Mouse (Mus musculus) midbrain, embryonic 13.5 days (tissue): ENCODE results near the gene Dlg4. TPM values are rescaled to one million over a fixed set of nuclear protein-coding genes. Genes with fewer than 3 reads are reported as not detected.

ENCODE experiments used
- ATAC-seq: fragments of 200-750 bp; cut with Nextera tagmentation; 2 replicates; pipeline ENCODE4 v1.8.0; 2017; ENCODE audit warnings: mild to moderate bottlenecking, moderate TSS enrichment, moderate library complexity
- H3K27ac ChIP-seq: fragments of 300-500 bp; sonication (generic); 2 replicates; pipeline ENCODE4 v1.5.1; 2015; ENCODE audit warnings: inconsistent platforms, mild to moderate bottlenecking, moderate library complexity
- H3K27me3 ChIP-seq: fragments of 300-500 bp; sonication (generic); 2 replicates; pipeline ENCODE4 v1.6.1; 2015; ENCODE audit warnings: mild to moderate bottlenecking, inconsistent platforms
- H3K36me3 ChIP-seq: fragments of 300-500 bp; sonication (generic); 2 replicates; pipeline ENCODE4 v1.6.1; 2015; ENCODE audit warnings: mild to moderate bottlenecking, inconsistent platforms
- H3K4me1 ChIP-seq: fragments of 300-500 bp; sonication (generic); replicated peaks from 2 replicates; pipeline ENCODE4 v1.6.1; 2015; ENCODE audit warnings: inconsistent platforms
- H3K4me2 ChIP-seq: fragments of 300-500 bp; sonication (generic); replicated peaks from 2 replicates; pipeline ENCODE4 v1.6.1; 2015; ENCODE audit warnings: moderate library complexity, mild to moderate bottlenecking, inconsistent platforms
- H3K4me3 ChIP-seq: fragments of 300-500 bp; sonication (generic); replicated peaks from 2 replicates; pipeline ENCODE4 v1.5.1; 2015; ENCODE audit warnings: mild to moderate bottlenecking, inconsistent platforms
- H3K9ac ChIP-seq: fragments of 300-500 bp; sonication (generic); replicated peaks from 2 replicates; pipeline ENCODE4 v1.6.1; 2015; ENCODE audit warnings: mild to moderate bottlenecking, inconsistent platforms
- H3K9me3 ChIP-seq: fragments of 300-500 bp; sonication (generic); 2 replicates; pipeline ENCODE4 v1.6.1; 2016; ENCODE audit warnings: mild to moderate bottlenecking, inconsistent platforms
- WGBS: fragments of 180-500 bp; shearing (Covaris S2); methylation state at CpG from one replicate; pipeline ENCODE4 v1.1.7; 2015; 5-methylcytosine and 5-hydroxymethylcytosine counted together
- polyA plus RNA-seq: library from polyadenylated mRNA; unstranded; fragments of >200 nt; fragmentation: Nextera tagmentation; extraction: Ambion mirVana; gene quantifications from 2 replicates; pipeline ENCODE4 v1.2.1, GENCODE M21; 2015

Dlg4 gene
- polyA plus RNA-seq, 1 experiment from 2014 or later = 37.2 TPM

GRCm38 (mm10) chr11:69998567-69999491 is 17.9 kb upstream of the Dlg4 start:
- WGBS = 91% methylated on average over 27 of the region's 27 CpGs
- Histone ChIP-seq H3K27me3 (no peaks in the 10 kb centered on the region), H3K4me3 (peak overlapping the region; percentile 13), H3K27ac (no peak overlapping the region), H3K9ac (no peak overlapping the region; the same call in 1 of the 2 replicates), H3K4me2 (peak overlapping the region; percentile 18; the same call in 1 of the 2 replicates), H3K4me1 (peaks cover 65% of the 10 kb centered on the region), H3K36me3 (peaks cover 32% of the 10 kb centered on the region), H3K9me3 (peaks cover 3% of the 10 kb centered on the region; the same call in 1 of the 2 replicates)
- no peak for ATAC-seq

DNA sequence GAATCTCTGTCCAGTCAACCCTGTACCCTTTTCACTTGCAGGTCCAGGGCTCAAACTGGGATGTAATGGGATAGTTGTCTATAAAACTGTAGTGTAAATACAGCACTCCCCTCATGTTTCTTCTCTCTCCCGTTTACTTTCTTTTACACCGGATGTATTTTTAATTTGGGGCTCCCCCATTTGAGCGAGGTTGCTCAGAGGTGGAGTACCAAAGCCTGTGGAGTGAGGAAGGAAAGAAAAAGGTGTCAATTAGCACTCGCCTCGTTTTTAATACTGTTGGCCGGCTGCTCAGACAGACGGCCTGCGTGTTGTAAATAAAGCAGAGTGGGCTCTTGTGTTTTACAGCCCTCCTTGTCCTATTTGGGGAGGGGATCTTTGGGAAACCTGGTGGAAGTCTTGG is 17.1 kb upstream of the Dlg4 start:
- Histone ChIP-seq H3K4me1 (peaks cover 65% of the 10 kb centered on the region), H3K9me3 (peaks cover 3% of the 10 kb centered on the region; the same call in 1 of the 2 replicates), H3K27ac (peak overlapping the region; percentile 96; the same call in 1 of the 2 replicates), H3K4me2 (peak overlapping the region; percentile 90; the same call in 1 of the 2 replicates), H3K4me3 (peak overlapping the region; percentile 75), H3K9ac (no peak overlapping the region), H3K36me3 (peaks cover 27% of the 10 kb centered on the region), H3K27me3 (no peaks in the 10 kb centered on the region)
- 86% methylated on average over 8 of the region's 8 CpGs for WGBS
- no peak for ATAC-seq

GRCm38 (mm10) chr11:70000396-70000898 is 16.3 kb upstream of the Dlg4 start, which contains the start of gene Dvl2:
Gene Dvl2 (plus strand): TSS chr11:70000595.
- Histone ChIP-seq H3K4me2 (peak within 1 kb of the TSS; percentile 90), H3K4me3 (peak within 1 kb of the TSS; percentile 75), H3K9ac (peak within 1 kb of the TSS; percentile 87), H3K27me3 (no peaks in the 10 kb centered on the region), H3K4me1 (peaks cover 65% of the 10 kb centered on the region), H3K9me3 (peaks cover 3% of the 10 kb centered on the region; the same call in 1 of the 2 replicates), H3K27ac (peak within 1 kb of the TSS; percentile 96), H3K36me3 (peaks cover 34% of the 10 kb centered on the region)
- WGBS = under 1% methylated on average over 44 of the region's 48 CpGs
- ATAC-seq = peak; percentile 69

DNA sequence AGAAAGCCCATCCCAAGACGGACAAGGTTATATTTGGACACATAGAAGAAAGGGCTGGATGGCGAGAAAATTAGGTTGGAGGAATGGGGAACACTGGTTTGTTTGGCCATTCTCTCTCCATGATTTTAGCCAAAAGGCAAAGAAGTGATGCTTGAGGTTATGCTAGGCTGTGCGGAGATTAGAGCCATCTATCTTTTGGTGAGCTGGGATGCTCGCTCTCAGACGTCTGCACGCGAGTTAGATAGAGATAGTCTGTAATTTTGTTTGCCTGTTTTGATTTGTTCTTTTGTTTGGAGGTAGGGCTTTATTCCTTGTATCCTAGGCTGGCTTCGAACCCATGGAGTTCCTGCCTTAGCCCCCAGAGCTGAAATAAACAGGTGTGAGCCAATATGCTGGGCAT is 15.6 kb upstream of the Dlg4 start:
- Histone ChIP-seq H3K4me1 (peaks cover 65% of the 10 kb centered on the region), H3K27me3 (no peaks in the 10 kb centered on the region), H3K4me3 (peak overlapping the region; percentile 75), H3K9me3 (peaks cover 3% of the 10 kb centered on the region; the same call in 1 of the 2 replicates), H3K27ac (peak overlapping the region; percentile 96), H3K4me2 (peak overlapping the region; percentile 90), H3K36me3 (peaks cover 41% of the 10 kb centered on the region), H3K9ac (peak overlapping the region; percentile 87)
- WGBS = 13% methylated on average over 8 of the region's 8 CpGs
- ATAC-seq = no peak

DNA sequence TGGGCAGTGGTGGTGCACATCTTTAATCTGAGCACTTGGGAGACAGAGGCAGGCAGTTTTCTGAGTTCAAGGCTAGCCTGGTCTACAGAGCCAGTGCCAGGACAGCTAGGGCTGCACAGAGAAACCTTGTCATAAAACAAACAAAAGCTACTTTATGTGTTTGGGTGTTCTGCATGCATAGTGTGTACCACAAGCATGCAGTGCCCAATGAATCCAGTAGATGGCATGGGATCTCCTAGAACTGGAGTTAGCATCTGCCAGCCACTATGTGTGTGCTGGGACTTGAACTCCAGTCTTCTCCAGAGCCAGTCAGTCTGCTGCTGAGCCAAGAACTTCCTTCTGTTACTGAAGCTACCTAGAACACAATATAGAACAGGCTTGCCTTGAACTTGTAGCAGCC is 14.9 kb upstream of the Dlg4 start:
- no peak for ATAC-seq
- Histone ChIP-seq H3K27me3 (no peaks in the 10 kb centered on the region), H3K27ac (no peak overlapping the region), H3K4me3 (peak overlapping the region; percentile 75), H3K36me3 (peaks cover 48% of the 10 kb centered on the region), H3K4me2 (peak overlapping the region; percentile 90), H3K9ac (peak overlapping the region; percentile 87; the same call in 1 of the 2 replicates), H3K9me3 (peaks cover 3% of the 10 kb centered on the region; the same call in 1 of the 2 replicates), H3K4me1 (peaks cover 65% of the 10 kb centered on the region)

DNA sequence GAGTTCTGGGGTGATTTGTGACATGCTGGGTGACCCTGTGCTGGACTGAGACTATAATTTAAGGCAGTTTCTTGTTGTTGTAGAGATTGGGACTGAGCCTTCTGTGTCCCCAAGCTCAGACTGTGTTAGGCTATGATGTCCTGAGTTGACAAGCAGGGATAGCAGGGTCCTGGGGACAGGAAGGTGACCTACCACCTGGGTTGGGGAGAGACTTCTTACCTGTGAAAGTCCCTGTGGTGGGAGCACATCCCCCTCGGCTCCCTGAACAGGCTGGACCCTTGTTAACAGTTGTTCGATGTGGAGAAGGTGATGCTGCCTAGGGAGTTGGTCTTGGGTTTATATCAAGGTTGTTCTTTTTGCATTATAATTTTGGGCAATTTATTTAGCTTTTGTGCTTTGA is 14.3 kb upstream of the Dlg4 start:
- Histone ChIP-seq H3K27ac (no peak overlapping the region), H3K4me3 (peak overlapping the region; percentile 75), H3K27me3 (no peaks in the 10 kb centered on the region), H3K9me3 (peaks cover 3% of the 10 kb centered on the region; the same call in 1 of the 2 replicates), H3K4me1 (peaks cover 61% of the 10 kb centered on the region), H3K9ac (peak overlapping the region; percentile 46; the same call in 1 of the 2 replicates), H3K4me2 (peak overlapping the region; percentile 90), H3K36me3 (peaks cover 54% of the 10 kb centered on the region)
- ATAC-seq = no peak
- 94% methylated on average over 2 of the region's 2 CpGs for WGBS

- no peak overlapping the region for H3K27ac ChIP-seq
- no peak for ATAC-seq
- no peak overlapping the region for H3K4me2 ChIP-seq
- H3K36me3 ChIP-seq = peaks cover 62% of the 10 kb centered on the region
- no peak overlapping the region for H3K9ac ChIP-seq
- peaks cover 39% of the 10 kb centered on the region for H3K4me1 ChIP-seq
- peaks cover 3% of the 10 kb centered on the region; the same call in 1 of the 2 replicates for H3K9me3 ChIP-seq
- no peaks in the 10 kb centered on the region for H3K27me3 ChIP-seq
- 30% methylated on average over 5 of the region's 5 CpGs for WGBS
- H3K4me3 ChIP-seq = no peak overlapping the region
These were observed 11.2 kb upstream of the Dlg4 start for GRCm38 (mm10) chr11:70005521-70005920.

DNA sequence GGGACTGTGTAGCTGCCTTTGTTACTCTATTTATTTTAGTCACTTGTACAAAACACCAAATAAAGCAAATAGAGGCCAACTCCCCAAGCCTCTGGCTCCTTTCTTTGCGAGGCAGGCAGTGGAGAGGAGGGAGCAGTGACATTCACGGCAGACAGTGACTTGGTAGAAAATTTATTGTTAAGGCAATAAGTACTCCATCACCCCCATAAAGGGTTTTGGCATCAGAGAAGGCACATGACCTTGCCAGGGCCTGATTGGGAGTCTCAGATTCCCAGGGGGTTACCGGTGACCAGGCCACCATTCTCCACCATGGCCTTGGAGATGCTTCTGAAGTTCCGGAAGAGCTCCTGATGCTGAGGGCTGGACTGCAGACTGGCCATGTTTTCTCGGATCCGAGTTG is 6.7 kb upstream of the Dlg4 start:
- 89% methylated on average over 6 of the region's 6 CpGs for WGBS
- no peaks in the 10 kb centered on the region for H3K27me3 ChIP-seq
- no peak for ATAC-seq

GRCm38 (mm10) chr11:70010548-70010947 is 6.2 kb upstream of the Dlg4 start:
- H3K27me3 ChIP-seq = no peaks in the 10 kb centered on the region
- peaks cover 14% of the 10 kb centered on the region for H3K4me1 ChIP-seq
- no peak overlapping the region for H3K4me3 ChIP-seq
- H3K9ac ChIP-seq = no peak overlapping the region
- peaks cover 81% of the 10 kb centered on the region for H3K36me3 ChIP-seq
- H3K4me2 ChIP-seq = no peak overlapping the region
- no peak for ATAC-seq
- no peak overlapping the region for H3K27ac ChIP-seq
- H3K9me3 ChIP-seq = no peaks in the 10 kb centered on the region
- WGBS = 87% methylated on average over 12 of the region's 12 CpGs

More for the DNA sequence above, 6.7 kb upstream of the Dlg4 start:
- Histone ChIP-seq H3K9me3 (no peaks in the 10 kb centered on the region), H3K36me3 (peaks cover 86% of the 10 kb centered on the region), H3K4me2 (no peak overlapping the region), H3K4me1 (peaks cover 10% of the 10 kb centered on the region), H3K4me3 (no peak overlapping the region), H3K9ac (no peak overlapping the region), H3K27ac (no peak overlapping the region)

DNA sequence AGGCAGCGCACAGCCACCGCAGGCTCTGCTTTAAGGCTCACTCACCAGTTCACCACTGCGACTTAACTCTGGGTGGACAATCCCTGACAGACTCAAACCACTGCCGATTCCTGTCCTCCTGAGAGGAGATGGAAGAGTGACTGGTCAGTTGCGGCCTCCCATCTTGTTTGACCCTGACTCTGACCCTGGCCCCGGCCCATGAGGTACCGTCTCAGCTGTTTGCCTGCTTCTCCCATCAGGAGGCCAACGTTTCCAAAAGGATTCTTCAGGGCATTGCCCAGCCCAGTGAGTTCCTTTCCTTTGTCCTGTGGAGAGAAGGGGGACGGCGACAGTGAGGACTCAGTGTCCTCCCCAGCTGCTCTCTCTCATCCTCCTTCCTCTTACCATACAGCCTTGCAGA is 5.8 kb upstream of the Dlg4 start:
- H3K36me3 ChIP-seq = peaks cover 77% of the 10 kb centered on the region
- H3K9ac ChIP-seq = no peak overlapping the region
- H3K4me1 ChIP-seq = peaks cover 16% of the 10 kb centered on the region
- H3K4me2 ChIP-seq = no peak overlapping the region
- no peak overlapping the region for H3K27ac ChIP-seq
- ATAC-seq = no peak
- H3K27me3 ChIP-seq = no peaks in the 10 kb centered on the region
- no peak overlapping the region for H3K4me3 ChIP-seq
- H3K9me3 ChIP-seq = no peaks in the 10 kb centered on the region
- 69% methylated on average over 10 of the region's 10 CpGs for WGBS

DNA sequence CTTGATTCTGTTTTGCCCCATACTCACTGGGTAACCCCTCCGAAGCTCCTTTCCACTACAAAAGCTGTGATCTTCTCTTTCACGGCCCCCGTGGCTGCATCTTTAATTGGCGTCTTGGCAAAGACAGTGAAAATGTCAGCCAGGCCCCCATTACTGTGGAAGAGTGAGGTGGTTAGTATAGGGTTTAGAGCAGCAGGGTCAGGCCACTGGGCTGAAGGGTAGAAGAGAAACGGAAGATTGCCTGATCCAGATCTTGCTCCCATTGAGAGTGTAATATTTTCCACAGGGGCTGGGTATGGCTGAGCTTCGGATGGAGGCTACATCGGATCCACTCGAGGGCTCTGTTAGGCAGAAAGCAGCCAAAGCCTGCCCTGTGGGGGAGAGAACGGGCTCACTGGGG is 3.8 kb upstream of the Dlg4 start:
- no peak for ATAC-seq
- Histone ChIP-seq H3K27ac (0 out of 2 replicates have a peak overlapping the region, but pooled peaks have one; percentile 19), H3K9me3 (no peaks in the 10 kb centered on the region), H3K36me3 (peaks cover 57% of the 10 kb centered on the region), H3K4me3 (no peak overlapping the region), H3K9ac (no peak overlapping the region), H3K4me2 (no peak overlapping the region), H3K4me1 (peaks cover 30% of the 10 kb centered on the region), H3K27me3 (no peaks in the 10 kb centered on the region)
- 90% methylated on average over 9 of the region's 9 CpGs for WGBS

DNA sequence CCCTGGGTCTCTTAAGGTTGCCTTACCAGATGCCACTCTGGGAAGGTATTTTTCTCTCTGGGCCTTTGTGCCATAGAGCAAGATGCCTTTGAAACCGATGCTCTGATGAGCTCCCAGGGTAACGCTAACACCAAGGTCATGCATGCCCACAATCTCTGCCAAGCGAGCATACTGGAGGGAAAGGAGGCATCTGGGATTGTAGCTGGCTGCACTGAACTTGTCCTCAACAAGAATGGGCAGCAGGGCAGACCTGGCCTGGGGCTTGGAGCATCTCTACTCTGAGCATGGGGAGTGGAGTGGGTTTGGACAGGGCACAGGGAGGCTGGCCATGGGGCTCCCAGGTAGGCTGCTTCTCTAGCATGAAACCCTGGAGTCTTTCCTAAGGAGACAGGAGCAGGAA is 3.3 kb upstream of the Dlg4 start:
- no peaks in the 10 kb centered on the region for H3K9me3 ChIP-seq
- H3K9ac ChIP-seq = no peak overlapping the region
- 0 out of 2 replicates have a peak overlapping the region, but pooled peaks have one; percentile 19 for H3K27ac ChIP-seq
- H3K4me3 ChIP-seq = no peak overlapping the region
- H3K36me3 ChIP-seq = peaks cover 52% of the 10 kb centered on the region
- H3K27me3 ChIP-seq = no peaks in the 10 kb centered on the region
- peaks cover 32% of the 10 kb centered on the region for H3K4me1 ChIP-seq
- WGBS = 89% methylated on average over 3 of the region's 3 CpGs
- no peak for ATAC-seq
- H3K4me2 ChIP-seq = no peak overlapping the region
